Mouse (Mus musculus) hindbrain, embryonic 13.5 days (tissue): Measurements from ENCODE around the gene Fbxw24. TPM values are rescaled to one million over a fixed set of nuclear protein-coding genes. Genes with fewer than 3 reads are reported as not detected.
"Not testable (repeated sequence)": the region's sequence is repeated elsewhere in the genome, so short reads cannot be mapped to it uniquely, and the experiment has no call there.

Experiments
- ATAC-seq: fragments of 200-750 bp; cut with Nextera tagmentation; 2 replicates; pipeline ENCODE4 v1.8.0; 2017; ENCODE audit warnings: moderate TSS enrichment; ENCODE audit not compliant: low FRiP score
- H3K27ac ChIP-seq: fragments of 300-500 bp; sonication (generic); 2 replicates; pipeline ENCODE4 v1.5.1; 2015; ENCODE audit warnings: inconsistent platforms, mild to moderate bottlenecking, moderate library complexity
- H3K27me3 ChIP-seq: fragments of 300-500 bp; sonication (generic); 2 replicates; pipeline ENCODE4 v1.6.1; 2015; ENCODE audit warnings: mild to moderate bottlenecking, inconsistent platforms
- H3K36me3 ChIP-seq: fragments of 300-500 bp; sonication (generic); 2 replicates; pipeline ENCODE4 v1.6.1; 2015; ENCODE audit warnings: mild to moderate bottlenecking, inconsistent platforms
- H3K4me1 ChIP-seq: fragments of 300-500 bp; sonication (generic); replicated peaks from 2 replicates; pipeline ENCODE4 v1.6.1; 2015; ENCODE audit warnings: inconsistent platforms
- H3K4me2 ChIP-seq: fragments of 300-500 bp; sonication (generic); 2 replicates; pipeline ENCODE4 v1.6.1; 2015; ENCODE audit warnings: inconsistent platforms, mild to moderate bottlenecking, moderate library complexity
- H3K4me3 ChIP-seq: fragments of 300-500 bp; sonication (generic); 2 replicates; pipeline ENCODE4 v1.5.1; 2015; ENCODE audit warnings: mild to moderate bottlenecking, inconsistent platforms
- H3K9ac ChIP-seq: fragments of 300-500 bp; sonication (generic); 2 replicates; pipeline ENCODE4 v1.6.1; 2015; ENCODE audit warnings: mild to moderate bottlenecking, inconsistent platforms
- H3K9me3 ChIP-seq: fragments of 300-500 bp; sonication (generic); 2 replicates; pipeline ENCODE4 v1.6.1; 2016; ENCODE audit warnings: inconsistent platforms
- WGBS: fragments of 180-500 bp; shearing (Covaris S2); methylation state at CpG from one replicate; pipeline ENCODE4 v1.1.7; 2015; 5-methylcytosine and 5-hydroxymethylcytosine counted together
- polyA plus RNA-seq: library from polyadenylated mRNA; unstranded; fragments of >200 nt; fragmentation: Nextera tagmentation; extraction: Ambion mirVana; gene quantifications from 2 replicates; pipeline ENCODE4 v1.2.1, GENCODE M21; 2015

Gene Fbxw24
- not detected in 2 replicates for polyA plus RNA-seq

DNA sequence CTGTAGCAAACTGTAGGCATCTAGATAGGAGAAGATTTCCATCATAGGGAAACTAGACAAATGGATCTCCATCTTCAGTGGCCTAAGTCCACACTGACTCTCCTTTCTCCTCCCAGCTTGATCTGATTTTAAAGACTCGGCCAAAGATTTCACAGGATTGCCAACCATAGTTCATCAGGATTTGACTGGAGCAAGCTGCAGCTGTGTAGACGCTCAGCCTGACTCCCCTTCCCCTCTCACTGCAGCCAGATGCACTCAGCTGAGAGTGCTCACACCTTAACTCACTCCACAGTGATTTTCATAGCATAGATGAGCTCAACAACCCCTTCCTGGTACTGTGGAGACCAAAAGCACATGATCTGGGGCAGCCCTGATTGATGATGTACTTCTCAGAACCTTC is at the start of gene Fbxw24:
TSS of gene Fbxw24 (minus strand) at position 101 of the 400 bp plus-strand sequence.
- WGBS = 100% methylated on average over 2 of the region's 2 CpGs
- not testable (repeated sequence) for H3K36me3 ChIP-seq, H3K4me3 ChIP-seq, H3K9ac ChIP-seq, H3K4me2 ChIP-seq, ATAC-seq, H3K27me3 ChIP-seq, H3K9me3 ChIP-seq, H3K27ac ChIP-seq, H3K4me1 ChIP-seq

DNA sequence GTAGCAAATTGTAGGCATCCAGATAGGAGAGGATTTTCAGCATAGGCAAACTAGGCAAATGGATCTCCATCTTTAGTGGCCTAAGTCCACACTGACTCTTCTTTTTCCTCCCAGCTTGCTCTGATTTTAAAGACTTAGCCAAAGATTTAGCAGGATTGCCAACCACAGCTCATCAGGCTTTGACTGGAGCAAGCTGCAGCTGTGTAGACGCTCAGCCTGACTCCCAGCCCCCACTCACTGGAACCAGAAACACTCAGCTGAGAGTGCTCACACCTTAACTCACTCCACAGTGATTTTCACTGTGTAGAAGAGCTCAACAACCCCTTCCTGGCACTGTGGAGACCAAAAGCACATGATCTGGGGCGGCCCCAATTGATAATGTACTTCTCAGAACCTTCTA is 38.7 kb upstream of the Fbxw24 start, which contains the start of gene Fbxw25:
TSS of gene Fbxw25 (minus strand) at position 101 of the 400 bp plus-strand sequence.
- H3K27me3 ChIP-seq, H3K4me3 ChIP-seq, ATAC-seq, H3K4me2 ChIP-seq, H3K4me1 ChIP-seq, H3K36me3 ChIP-seq, H3K27ac ChIP-seq, H3K9ac ChIP-seq, H3K9me3 ChIP-seq: not testable (repeated sequence)
- 79% methylated on average over 2 of the region's 2 CpGs for WGBS

GRCm38 (mm10) chr9:109606837-109607236 is 19.0 kb downstream of the Fbxw24 start:
- H3K27ac ChIP-seq, H3K4me1 ChIP-seq: not testable (repeated sequence)
- WGBS = 39% methylated on average over 5 of the region's 5 CpGs

GRCm38 (mm10) chr9:109602128-109602527 is 23.7 kb downstream of the Fbxw24 start:
- not testable (repeated sequence) for ATAC-seq, H3K27me3 ChIP-seq
- WGBS = 59% methylated on average over 2 of the region's 2 CpGs

More at GRCm38 (mm10) chr9:109606837-109607236, 19.0 kb downstream of the Fbxw24 start:
- H3K4me3 ChIP-seq, H3K9ac ChIP-seq, H3K4me2 ChIP-seq, H3K36me3 ChIP-seq, H3K27me3 ChIP-seq, H3K9me3 ChIP-seq, ATAC-seq: not testable (repeated sequence)

DNA sequence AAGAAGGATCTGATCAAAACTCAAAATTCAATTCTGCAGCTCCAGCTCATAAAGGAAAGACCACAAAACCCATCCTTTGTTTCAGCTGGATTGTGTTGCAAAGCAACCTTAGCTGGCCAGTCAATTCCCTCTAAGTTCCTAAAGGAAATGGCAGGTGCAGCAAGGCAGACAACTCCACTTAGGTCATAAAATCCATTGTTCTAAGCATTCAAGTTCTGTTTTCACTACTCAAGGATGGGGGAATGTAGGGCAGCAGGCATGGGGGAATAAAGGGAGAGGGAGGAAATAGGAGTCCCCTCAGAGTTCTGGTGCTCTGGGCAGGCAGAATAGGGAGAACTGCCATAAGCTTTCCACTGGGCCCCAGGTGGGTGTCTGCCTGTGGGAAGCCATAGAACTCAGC is 28.6 kb downstream of the Fbxw24 start:
- no peak overlapping the region for H3K9ac ChIP-seq
- H3K4me1 ChIP-seq = no peaks in the 10 kb centered on the region
- ATAC-seq = no peak
- no peaks in the 10 kb centered on the region for H3K27me3 ChIP-seq
- H3K9me3 ChIP-seq = peaks cover 8% of the 10 kb centered on the region; the same call in 1 of the 2 replicates
- H3K36me3 ChIP-seq = no peaks in the 10 kb centered on the region
- no peak overlapping the region for H3K4me3 ChIP-seq
- H3K27ac ChIP-seq = no peak overlapping the region
- no peak overlapping the region for H3K4me2 ChIP-seq

More at GRCm38 (mm10) chr9:109602128-109602527, 23.7 kb downstream of the Fbxw24 start:
- not testable (repeated sequence) for H3K27ac ChIP-seq, H3K4me3 ChIP-seq, H3K4me2 ChIP-seq, H3K36me3 ChIP-seq, H3K9me3 ChIP-seq, H3K9ac ChIP-seq, H3K4me1 ChIP-seq

- Histone ChIP-seq H3K4me3 (no peak overlapping the region), H3K36me3 (no peaks in the 10 kb centered on the region), H3K9ac (no peak overlapping the region), H3K4me1 (no peaks in the 10 kb centered on the region), H3K4me2 (no peak overlapping the region), H3K27ac (no peak overlapping the region), H3K9me3 (peaks cover 8% of the 10 kb centered on the region; the same call in 1 of the 2 replicates), H3K27me3 (no peaks in the 10 kb centered on the region)
- no peak for ATAC-seq
- WGBS = 89% methylated on average over 2 of the region's 2 CpGs
These were observed 31.0 kb downstream of the Fbxw24 start for GRCm38 (mm10) chr9:109594866-109595265.

- not testable (repeated sequence) for ATAC-seq
These were observed 57.7 kb downstream of the Fbxw24 start, which contains the start of gene Fbxw15 for GRCm38 (mm10) chr9:109568162-109568561. Gene Fbxw15 (minus strand): TSS chr9:109568262.

GRCm38 (mm10) chr9:109565546-109565945 is 60.3 kb downstream of the Fbxw24 start:
- 55% methylated on average over 1 of the region's 1 CpGs for WGBS
- Histone ChIP-seq H3K27ac (no peak overlapping the region), H3K27me3 (no peaks in the 10 kb centered on the region), H3K36me3 (no peaks in the 10 kb centered on the region), H3K4me1 (no peaks in the 10 kb centered on the region), H3K9me3 (no peaks in the 10 kb centered on the region), H3K4me2 (no peak overlapping the region), H3K4me3 (no peak overlapping the region), H3K9ac (no peak overlapping the region)
- ATAC-seq = no peak

More at GRCm38 (mm10) chr9:109568162-109568561, 57.7 kb downstream of the Fbxw24 start, which contains the start of gene Fbxw15:
- H3K9me3 ChIP-seq, H3K9ac ChIP-seq, H3K4me3 ChIP-seq, H3K36me3 ChIP-seq, H3K4me2 ChIP-seq, H3K27me3 ChIP-seq, H3K27ac ChIP-seq, H3K4me1 ChIP-seq: not testable (repeated sequence)
- WGBS = 85% methylated on average over 4 of the region's 4 CpGs

- ATAC-seq, H3K4me1 ChIP-seq, H3K9me3 ChIP-seq, H3K27ac ChIP-seq, H3K9ac ChIP-seq, H3K4me2 ChIP-seq, H3K27me3 ChIP-seq, H3K36me3 ChIP-seq, H3K4me3 ChIP-seq: not testable (repeated sequence)
These were observed 63.8 kb downstream of the Fbxw24 start for GRCm38 (mm10) chr9:109562106-109562505.

GRCm38 (mm10) chr9:109552483-109552882 is 73.4 kb downstream of the Fbxw24 start:
- Histone ChIP-seq H3K4me2 (no peak overlapping the region), H3K27ac (no peak overlapping the region), H3K4me3 (no peak overlapping the region), H3K27me3 (no peaks in the 10 kb centered on the region), H3K9ac (no peak overlapping the region), H3K9me3 (no peaks in the 10 kb centered on the region), H3K36me3 (no peaks in the 10 kb centered on the region), H3K4me1 (no peaks in the 10 kb centered on the region)
- WGBS = 90% methylated on average over 3 of the region's 3 CpGs
- no peak for ATAC-seq

Other genes starting within 250 kb of the Fbxw24 start
- not detected in 2 replicates for gene Fbxw22, start 221.8 kb downstream of the Fbxw24 start, polyA plus RNA-seq
- not detected in 2 replicates for gene Fbxw16, start 176.9 kb downstream of the Fbxw24 start, polyA plus RNA-seq
- gene Fbxw19, start 130.2 kb downstream of the Fbxw24 start, polyA plus RNA-seq = not detected in 2 replicates
- not detected in 2 replicates for gene Fbxw15, start 57.8 kb downstream of the Fbxw24 start, polyA plus RNA-seq
- not detected in 2 replicates for gene Fbxw25, start 38.6 kb upstream of the Fbxw24 start, polyA plus RNA-seq
- not detected in 2 replicates for gene Fbxw18, start 76.6 kb upstream of the Fbxw24 start, polyA plus RNA-seq
- gene Fbxw26, start 120.0 kb upstream of the Fbxw24 start, polyA plus RNA-seq = not detected in 2 replicates
- not detected in 2 replicates for gene Fbxw27, start 164.6 kb upstream of the Fbxw24 start, polyA plus RNA-seq
- 1.6 TPM in 1 of 2 replicates, not detected in the other for gene Spink8, start 186.2 kb upstream of the Fbxw24 start, polyA plus RNA-seq
- gene Nme6, start 206.7 kb upstream of the Fbxw24 start, polyA plus RNA-seq = 65.7 and 69.1 TPM in 2 replicates
- 0.84 and 1.3 TPM in 2 replicates for gene Camp, start 223.6 kb upstream of the Fbxw24 start, polyA plus RNA-seq
- gene Cdc25a, start 249.5 kb upstream of the Fbxw24 start, polyA plus RNA-seq = 18.0 and 18.5 TPM in 2 replicates